Mouse (Mus musculus): ENCODE data around the gene Lrrc42. TPM values are rescaled to one million over a fixed set of nuclear protein-coding genes. Genes with fewer than 3 reads are reported as not detected.

Gene Lrrc42
- polyA plus RNA-seq, 1 experiment from 2014 or later = 83.0 TPM

GRCm38 (mm10) chr4:107243365-107244333, 9.7 kb downstream of the Lrrc42 start:
- no peaks in the 10 kb centered on the region for H3K36me3 ChIP-seq (ENCODE audit: control insufficient read depth, insufficient read depth, low read length)
- no peak overlapping the region for H3K4me3 ChIP-seq (ENCODE audit: low read depth, low read length)
- no peaks in the 10 kb centered on the region for H3K4me1 ChIP-seq (replicated peaks; ENCODE audit: control insufficient read depth, insufficient read depth, low read length)
- DNase-seq (ENCODE audit: low spot score) (no peak), ATAC-seq (ENCODE audit: low FRiP score) (no peak)
- H3K9me3 ChIP-seq (ENCODE audit: control insufficient read depth, low read length) = no peaks in the 10 kb centered on the region
- H3K4me2 ChIP-seq (replicated peaks; ENCODE audit: low read depth, low read length) = no peak overlapping the region
- H3K27me3 ChIP-seq (ENCODE audit: control insufficient read depth, insufficient read depth, low read length) = no peaks in the 10 kb centered on the region
- H3K9ac ChIP-seq (ENCODE audit: low read depth, low read length) = no peak overlapping the region
- no peak overlapping the region for H3K27ac ChIP-seq (ENCODE audit: low read depth, low read length)
- WGBS = 82% methylated on average over 6 of the region's 6 CpGs

GRCm38 (mm10) chr4:107240196-107240595, 13.1 kb downstream of the Lrrc42 start:
- Histone ChIP-seq H3K27me3 (ENCODE audit: control insufficient read depth, insufficient read depth, low read length) (no peaks in the 10 kb centered on the region), H3K9me3 (ENCODE audit: control insufficient read depth, low read length) (no peaks in the 10 kb centered on the region), H3K27ac (ENCODE audit: low read depth, low read length) (no peak overlapping the region), H3K4me3 (ENCODE audit: low read depth, low read length) (no peak overlapping the region), H3K4me1 (replicated peaks; ENCODE audit: control insufficient read depth, insufficient read depth, low read length) (no peaks in the 10 kb centered on the region), H3K36me3 (ENCODE audit: control insufficient read depth, insufficient read depth, low read length) (0 out of 2 replicates have a peak, but pooled peaks cover 2% of the 10 kb centered on the region), H3K4me2 (replicated peaks; ENCODE audit: low read depth, low read length) (no peak overlapping the region), H3K9ac (ENCODE audit: low read depth, low read length) (no peak overlapping the region)
- no peak for ATAC-seq (ENCODE audit: low FRiP score)
- 98% methylated on average over 6 of the region's 6 CpGs for WGBS
- DNase-seq (ENCODE audit: low spot score) = no peak

DNA sequence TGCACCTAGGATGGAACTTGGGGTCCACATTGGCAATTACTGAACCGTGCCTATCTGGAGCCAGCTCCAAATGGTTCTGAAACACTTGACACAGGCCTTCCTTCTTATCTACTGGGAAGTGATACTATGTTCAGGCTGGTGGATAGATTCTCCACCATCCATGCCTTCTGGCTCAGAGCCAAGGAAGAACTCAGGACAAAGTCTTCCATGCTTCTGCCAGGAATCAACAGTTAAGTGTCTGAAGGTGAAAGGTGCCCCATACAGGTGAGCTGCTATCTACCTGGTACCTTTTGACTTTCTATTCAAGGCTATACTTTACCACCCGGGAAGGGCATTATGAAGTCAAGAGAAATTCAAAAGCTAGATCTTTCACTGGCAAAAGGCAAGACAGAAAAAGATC, 15.1 kb downstream of the Lrrc42 start:
- 88% methylated on average over 2 of the region's 2 CpGs for WGBS
- H3K27ac ChIP-seq (ENCODE audit: low read depth, low read length) = no peak overlapping the region
- H3K9ac ChIP-seq (ENCODE audit: low read depth, low read length) = no peak overlapping the region
- ATAC-seq (ENCODE audit: low FRiP score) = no peak
- no peak overlapping the region for H3K4me2 ChIP-seq (replicated peaks; ENCODE audit: low read depth, low read length)
- H3K36me3 ChIP-seq (ENCODE audit: control insufficient read depth, insufficient read depth, low read length) = 0 out of 2 replicates have a peak, but pooled peaks cover 2% of the 10 kb centered on the region
- no peaks in the 10 kb centered on the region for H3K27me3 ChIP-seq (ENCODE audit: control insufficient read depth, insufficient read depth, low read length)
- no peak overlapping the region for H3K4me3 ChIP-seq (ENCODE audit: low read depth, low read length)
- no peaks in the 10 kb centered on the region for H3K4me1 ChIP-seq (replicated peaks; ENCODE audit: control insufficient read depth, insufficient read depth, low read length)
- no peak for DNase-seq (ENCODE audit: low spot score)
- no peaks in the 10 kb centered on the region for H3K9me3 ChIP-seq (ENCODE audit: control insufficient read depth, low read length)

- ATAC-seq (ENCODE audit: low FRiP score) = no peak
- H3K27me3 ChIP-seq (ENCODE audit: control insufficient read depth, insufficient read depth, low read length) = no peaks in the 10 kb centered on the region
- no peak for DNase-seq (ENCODE audit: low spot score)
- H3K4me2 ChIP-seq (replicated peaks; ENCODE audit: low read depth, low read length) = no peak overlapping the region
- H3K4me3 ChIP-seq (ENCODE audit: low read depth, low read length) = no peak overlapping the region
- no peak overlapping the region for H3K27ac ChIP-seq (ENCODE audit: low read depth, low read length)
- no peak overlapping the region for H3K9ac ChIP-seq (ENCODE audit: low read depth, low read length)
- H3K4me1 ChIP-seq (replicated peaks; ENCODE audit: control insufficient read depth, insufficient read depth, low read length) = no peaks in the 10 kb centered on the region
- H3K9me3 ChIP-seq (ENCODE audit: control insufficient read depth, low read length) = no peaks in the 10 kb centered on the region
- 0 out of 2 replicates have a peak, but pooled peaks cover 2% of the 10 kb centered on the region for H3K36me3 ChIP-seq (ENCODE audit: control insufficient read depth, insufficient read depth, low read length)
- 71% methylated on average over 3 of the region's 3 CpGs for WGBS
These were observed 21.1 kb downstream of the Lrrc42 start for GRCm38 (mm10) chr4:107232219-107232618.

GRCm38 (mm10) chr4:107226313-107226712, 27.0 kb downstream of the Lrrc42 start:
- Histone ChIP-seq H3K9ac (ENCODE audit: low read depth, low read length) (no peak overlapping the region), H3K36me3 (ENCODE audit: control insufficient read depth, insufficient read depth, low read length) (no peaks in the 10 kb centered on the region), H3K9me3 (ENCODE audit: control insufficient read depth, low read length) (no peaks in the 10 kb centered on the region), H3K4me1 (replicated peaks; ENCODE audit: control insufficient read depth, insufficient read depth, low read length) (no peaks in the 10 kb centered on the region), H3K27ac (ENCODE audit: low read depth, low read length) (no peak overlapping the region), H3K4me2 (replicated peaks; ENCODE audit: low read depth, low read length) (no peak overlapping the region), H3K27me3 (ENCODE audit: control insufficient read depth, insufficient read depth, low read length) (no peaks in the 10 kb centered on the region), H3K4me3 (ENCODE audit: low read depth, low read length) (no peak overlapping the region)
- ATAC-seq (ENCODE audit: low FRiP score) = no peak
- WGBS = 83% methylated on average over 2 of the region's 2 CpGs
- DNase-seq (ENCODE audit: low spot score) = no peak

DNA sequence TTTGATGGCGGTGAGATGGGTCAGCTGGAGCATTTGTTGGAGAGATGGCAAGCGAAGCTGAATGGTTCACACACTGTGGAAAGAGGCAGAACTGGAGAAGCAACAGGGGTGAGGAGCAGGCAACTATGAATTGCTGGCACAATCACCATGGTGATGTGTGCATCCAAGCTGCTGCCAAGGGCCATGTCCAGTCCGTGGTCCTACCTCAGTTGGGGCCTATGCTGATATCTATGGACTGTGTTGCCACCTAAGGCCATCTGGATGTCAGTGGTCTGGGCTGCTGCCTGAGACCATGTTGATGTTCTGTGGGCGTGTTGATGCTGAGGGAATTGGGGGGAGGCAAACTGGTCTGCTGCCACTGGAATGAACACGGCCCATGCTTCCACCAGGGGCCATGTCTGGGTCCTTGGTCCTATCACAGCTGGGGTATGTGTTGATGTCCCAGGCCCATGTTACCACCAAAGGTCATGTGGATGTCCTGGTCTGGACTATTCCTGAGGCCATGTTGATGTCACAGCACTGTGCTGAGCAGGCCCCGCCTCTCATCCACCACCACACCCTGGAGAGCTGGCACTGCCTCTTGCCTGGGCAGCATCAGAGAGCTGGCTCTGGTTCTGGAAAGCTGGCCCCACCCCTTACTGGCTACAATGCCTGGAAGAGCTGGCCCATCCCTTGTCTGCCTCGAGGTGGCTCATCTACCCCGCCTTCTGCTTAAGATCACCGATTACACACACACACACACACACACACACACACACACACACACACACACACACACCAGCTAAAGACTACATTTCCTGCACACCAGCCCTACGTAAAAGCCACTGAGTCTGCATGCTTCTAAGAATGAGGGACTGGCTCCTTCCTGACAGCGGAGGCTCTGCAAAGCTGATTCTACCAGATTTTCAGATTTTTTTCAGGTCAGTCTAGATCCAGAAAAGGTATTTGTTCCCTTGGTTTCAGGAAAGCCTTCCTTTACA, 29.8 kb downstream of the Lrrc42 start:
- no peak overlapping the region for H3K4me2 ChIP-seq (replicated peaks; ENCODE audit: low read depth, low read length)
- no peak overlapping the region for H3K27ac ChIP-seq (ENCODE audit: low read depth, low read length)
- H3K9ac ChIP-seq (ENCODE audit: low read depth, low read length) = no peak overlapping the region
- 87% methylated on average over 11 of the region's 11 CpGs for WGBS
- no peaks in the 10 kb centered on the region for H3K9me3 ChIP-seq (ENCODE audit: control insufficient read depth, low read length)
- ATAC-seq (ENCODE audit: low FRiP score) (no peak), DNase-seq (ENCODE audit: low spot score) (no peak)
- H3K36me3 ChIP-seq (ENCODE audit: control insufficient read depth, insufficient read depth, low read length) = no peaks in the 10 kb centered on the region
- no peak overlapping the region for H3K4me3 ChIP-seq (ENCODE audit: low read depth, low read length)
- no peaks in the 10 kb centered on the region for H3K4me1 ChIP-seq (replicated peaks; ENCODE audit: control insufficient read depth, insufficient read depth, low read length)
- no peaks in the 10 kb centered on the region for H3K27me3 ChIP-seq (ENCODE audit: control insufficient read depth, insufficient read depth, low read length)

- Histone ChIP-seq H3K27me3 (ENCODE audit: control insufficient read depth, insufficient read depth, low read length) (no peaks in the 10 kb centered on the region), H3K4me2 (replicated peaks; ENCODE audit: low read depth, low read length) (no peak overlapping the region), H3K4me1 (replicated peaks; ENCODE audit: control insufficient read depth, insufficient read depth, low read length) (no peaks in the 10 kb centered on the region), H3K4me3 (ENCODE audit: low read depth, low read length) (no peak overlapping the region), H3K27ac (ENCODE audit: low read depth, low read length) (no peak overlapping the region), H3K36me3 (ENCODE audit: control insufficient read depth, insufficient read depth, low read length) (no peaks in the 10 kb centered on the region), H3K9me3 (ENCODE audit: control insufficient read depth, low read length) (no peaks in the 10 kb centered on the region), H3K9ac (ENCODE audit: low read depth, low read length) (no peak overlapping the region)
- 92% methylated on average over 5 of the region's 5 CpGs for WGBS
- DNase-seq (ENCODE audit: low spot score) = no peak
- ATAC-seq (ENCODE audit: low FRiP score) = no peak
These were observed 31.8 kb downstream of the Lrrc42 start for GRCm38 (mm10) chr4:107221524-107221923.

- DNase-seq (ENCODE audit: low spot score) (no peak), ATAC-seq (ENCODE audit: low FRiP score) (no peak)
- no peaks in the 10 kb centered on the region for H3K9me3 ChIP-seq (ENCODE audit: control insufficient read depth, low read length)
- 88% methylated on average over 9 of the region's 9 CpGs for WGBS
- H3K9ac ChIP-seq (ENCODE audit: low read depth, low read length) = no peak overlapping the region
- H3K4me2 ChIP-seq (replicated peaks; ENCODE audit: low read depth, low read length) = no peak overlapping the region
- no peaks in the 10 kb centered on the region for H3K36me3 ChIP-seq (ENCODE audit: control insufficient read depth, insufficient read depth, low read length)
- H3K27ac ChIP-seq (ENCODE audit: low read depth, low read length) = no peak overlapping the region
- H3K4me1 ChIP-seq (replicated peaks; ENCODE audit: control insufficient read depth, insufficient read depth, low read length) = no peaks in the 10 kb centered on the region
- no peak overlapping the region for H3K4me3 ChIP-seq (ENCODE audit: low read depth, low read length)
- no peaks in the 10 kb centered on the region for H3K27me3 ChIP-seq (ENCODE audit: control insufficient read depth, insufficient read depth, low read length)
These were observed 35.8 kb downstream of the Lrrc42 start for GRCm38 (mm10) chr4:107217574-107217973.
